Mouse (Mus musculus): ENCODE measurements at regions not wholly inside any gene's neighbourhood (a gene's known extent, or its start where the extent isn't known, plus 50 kb on each side); places are given as distances from the start of the nearest gene placed in this dataset.

GRCm38 (mm10) chr13:71372701-71373685 lies 531.4 kb upstream of the Adamts16 start:
- ATAC-seq (replicated peaks; ENCODE audit: low FRiP score, low TSS enrichment, poor library complexity, severe bottlenecking) = no peak

GRCm38 (mm10) chr13:71369832-71370231 lies 528.2 kb upstream of the Adamts16 start:
- no peak for ATAC-seq (replicated peaks; ENCODE audit: low FRiP score, low TSS enrichment, poor library complexity, severe bottlenecking)

- no peak for ATAC-seq (replicated peaks; ENCODE audit: low FRiP score, low TSS enrichment, poor library complexity, severe bottlenecking)
These were observed 523.6 kb upstream of the Adamts16 start for GRCm38 (mm10) chr13:71365261-71365660.

- no peak for ATAC-seq (replicated peaks; ENCODE audit: low FRiP score, low TSS enrichment, poor library complexity, severe bottlenecking)
These were observed 520.7 kb upstream of the Adamts16 start for GRCm38 (mm10) chr13:71362311-71362710.

- no peak for ATAC-seq (replicated peaks; ENCODE audit: low FRiP score, low TSS enrichment, poor library complexity, severe bottlenecking)
These were observed 517.5 kb upstream of the Adamts16 start for GRCm38 (mm10) chr13:71359112-71359511.

- ATAC-seq (replicated peaks; ENCODE audit: low FRiP score, low TSS enrichment, poor library complexity, severe bottlenecking) = no peak
These were observed 509.2 kb upstream of the Adamts16 start for GRCm38 (mm10) chr13:71350787-71351186.

GRCm38 (mm10) chr13:71342921-71343320 lies 501.3 kb upstream of the Adamts16 start:
- ATAC-seq (replicated peaks; ENCODE audit: low FRiP score, low TSS enrichment, poor library complexity, severe bottlenecking) = no peak

GRCm38 (mm10) chr13:71338700-71339099 lies 497.1 kb upstream of the Adamts16 start:
- ATAC-seq (replicated peaks; ENCODE audit: low FRiP score, low TSS enrichment, poor library complexity, severe bottlenecking) = no peak

GRCm38 (mm10) chr13:71334925-71335324 lies 493.3 kb upstream of the Adamts16 start:
- no peak for ATAC-seq (replicated peaks; ENCODE audit: low FRiP score, low TSS enrichment, poor library complexity, severe bottlenecking)

- no peak for ATAC-seq (replicated peaks; ENCODE audit: low FRiP score, low TSS enrichment, poor library complexity, severe bottlenecking)
These were observed 491.5 kb upstream of the Adamts16 start for GRCm38 (mm10) chr13:71333146-71333545.

GRCm38 (mm10) chr13:71330321-71330720 lies 488.7 kb upstream of the Adamts16 start:
- ATAC-seq (replicated peaks; ENCODE audit: low FRiP score, low TSS enrichment, poor library complexity, severe bottlenecking) = no peak

GRCm38 (mm10) chr13:71327802-71328753 lies 486.5 kb upstream of the Adamts16 start:
- ATAC-seq (replicated peaks; ENCODE audit: low FRiP score, low TSS enrichment, poor library complexity, severe bottlenecking) = no peak

GRCm38 (mm10) chr13:71320489-71320888 lies 478.9 kb upstream of the Adamts16 start:
- no peak for ATAC-seq (replicated peaks; ENCODE audit: low FRiP score, low TSS enrichment, poor library complexity, severe bottlenecking)

- ATAC-seq (replicated peaks; ENCODE audit: low FRiP score, low TSS enrichment, poor library complexity, severe bottlenecking) = no peak
These were observed 462.3 kb upstream of the Adamts16 start for GRCm38 (mm10) chr13:71303956-71304355.

- no peak for ATAC-seq (replicated peaks; ENCODE audit: low FRiP score, low TSS enrichment, poor library complexity, severe bottlenecking)
These were observed 434.4 kb upstream of the Adamts16 start for GRCm38 (mm10) chr13:71275991-71276390.

GRCm38 (mm10) chr13:71274139-71274538 lies 432.5 kb upstream of the Adamts16 start:
- ATAC-seq (replicated peaks; ENCODE audit: low FRiP score, low TSS enrichment, poor library complexity, severe bottlenecking) = no peak

- ATAC-seq (replicated peaks; ENCODE audit: low FRiP score, low TSS enrichment, poor library complexity, severe bottlenecking) = no peak
These were observed 431.9 kb upstream of the Adamts16 start for GRCm38 (mm10) chr13:71273485-71273884.

- no peak for ATAC-seq (replicated peaks; ENCODE audit: low FRiP score, low TSS enrichment, poor library complexity, severe bottlenecking)
These were observed 431.5 kb upstream of the Adamts16 start for GRCm38 (mm10) chr13:71273067-71273466.

- no peak for ATAC-seq (replicated peaks; ENCODE audit: low FRiP score, low TSS enrichment, poor library complexity, severe bottlenecking)
These were observed 430.8 kb upstream of the Adamts16 start for GRCm38 (mm10) chr13:71272431-71272830.

Measured in megakaryocyte-erythroid progenitor cell, adult 5-6 weeks (primary cell).